Mouse (Mus musculus): ENCODE results near the gene Gm26965. TPM values are rescaled to one million over a fixed set of nuclear protein-coding genes. Genes with fewer than 3 reads are reported as not detected.

The Gm26965 gene
- total RNA-seq, 2 experiments from 2014 or later = not detected

Other genes with a start within 250 kb of the Gm26965 start
- gene Zfp458, start 247.7 kb downstream of the Gm26965 start, total RNA-seq (2021) = 1 to 10 TPM; 1.0 to 1.5 TPM
- 1 to 10 TPM; 5.1 to 5.4 TPM for gene Zfp457, start 219.7 kb downstream of the Gm26965 start, total RNA-seq (2021)
- gene Zfp595, start 193.6 kb downstream of the Gm26965 start, total RNA-seq (2021) = 1 to 10 TPM; 1.6 to 2.0 TPM
- under 1 TPM; 0.78 to 0.93 TPM for gene Gm28044, start 165.6 kb downstream of the Gm26965 start, total RNA-seq (2021)
- gene Zfp953, start 165.5 kb downstream of the Gm26965 start, total RNA-seq (2021) = under 1 TPM; 0.71 to 0.73 TPM
- under 1 TPM in 1 of 2 experiments, not detected in 1; 0.47 TPM for gene Gm28041, start 150.4 kb downstream of the Gm26965 start, total RNA-seq (2021)
- gene Zfp456, start 150.3 kb downstream of the Gm26965 start, total RNA-seq (2021) = under 1 TPM; 0.14 to 0.34 TPM
- 1 to 10 TPM; 1.6 to 2.0 TPM for gene Zfp429, start 126.3 kb downstream of the Gm26965 start, total RNA-seq (2021)
- under 1 TPM; 0.27 to 0.81 TPM for gene Zfp459, start 104.7 kb downstream of the Gm26965 start, total RNA-seq (2021)
- gene Zfp874a, start 74.5 kb downstream of the Gm26965 start, total RNA-seq (2021) = 1 to 10 TPM; 6.6 to 8.0 TPM
- 10 to 100 TPM; 14.2 to 19.2 TPM for gene Zfp874b, start 41.9 kb downstream of the Gm26965 start, total RNA-seq (2021)
- 1 to 10 TPM; 3.4 to 4.2 TPM for gene Zfp58, start 25.6 kb downstream of the Gm26965 start, total RNA-seq (2021)
- 1 to 10 TPM; 3.0 to 3.8 TPM for gene Zfp87, start within 50 bp of the Gm26965 start, total RNA-seq (2021)
- gene Zfp748, start 27.7 kb upstream of the Gm26965 start, total RNA-seq (2021) = 1 to 10 TPM; 1.6 to 1.9 TPM
- 1 to 10 TPM; 2.7 to 2.9 TPM for gene Zfp729b, start 83.6 kb upstream of the Gm26965 start, total RNA-seq (2021)
- gene Gm49345, start 111.6 kb upstream of the Gm26965 start, total RNA-seq (2021) = under 1 TPM; 0.17 to 0.80 TPM
- gene Zfp729a, start 111.6 kb upstream of the Gm26965 start, total RNA-seq (2021) = 1 to 10 TPM; 2.8 to 3.5 TPM
- 1 to 10 TPM; 2.5 to 2.9 TPM for gene Zfp738, start 160.9 kb upstream of the Gm26965 start, total RNA-seq (2021)
- gene Zfp65, start 203.0 kb upstream of the Gm26965 start, total RNA-seq (2021) = 1 to 10 TPM; 4.7 to 4.9 TPM
- gene Zfp85, start 229.1 kb upstream of the Gm26965 start, total RNA-seq (2021) = 1 to 10 TPM; 1.5 to 1.6 TPM

Measured in gastrocnemius, adult 18-20 months (tissue).